Mouse (Mus musculus): ENCODE measurements around the gene Pdxdc1.
A peak's percentile ranks its signal among the peaks of the same experiment; 100 is the strongest.

Pdxdc1 gene

DNA sequence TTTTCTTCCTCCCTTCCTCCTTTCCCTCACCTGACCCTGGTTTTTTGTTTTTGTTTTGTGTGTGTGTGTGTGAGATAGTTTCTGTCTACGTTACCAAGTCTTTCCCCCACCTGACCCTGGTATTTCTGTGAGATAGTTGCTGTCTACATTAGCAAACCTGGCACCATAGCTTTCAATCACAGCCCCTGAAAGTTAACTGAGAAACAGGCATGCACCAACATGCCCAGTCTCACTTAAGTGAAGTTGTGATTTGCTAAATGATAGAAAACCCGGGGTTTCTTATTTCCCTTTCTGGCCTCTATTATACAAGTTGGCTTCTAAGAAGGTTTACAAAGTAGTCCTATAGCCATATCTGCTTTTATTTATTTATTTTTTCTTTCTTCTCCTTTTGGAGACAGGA lies 12.5 kb downstream of the Pdxdc1 start:
- DNase-seq (ENCODE audit: inconsistent age in 2 of 2, low spot score in 1 of 2) = no peak

DNA sequence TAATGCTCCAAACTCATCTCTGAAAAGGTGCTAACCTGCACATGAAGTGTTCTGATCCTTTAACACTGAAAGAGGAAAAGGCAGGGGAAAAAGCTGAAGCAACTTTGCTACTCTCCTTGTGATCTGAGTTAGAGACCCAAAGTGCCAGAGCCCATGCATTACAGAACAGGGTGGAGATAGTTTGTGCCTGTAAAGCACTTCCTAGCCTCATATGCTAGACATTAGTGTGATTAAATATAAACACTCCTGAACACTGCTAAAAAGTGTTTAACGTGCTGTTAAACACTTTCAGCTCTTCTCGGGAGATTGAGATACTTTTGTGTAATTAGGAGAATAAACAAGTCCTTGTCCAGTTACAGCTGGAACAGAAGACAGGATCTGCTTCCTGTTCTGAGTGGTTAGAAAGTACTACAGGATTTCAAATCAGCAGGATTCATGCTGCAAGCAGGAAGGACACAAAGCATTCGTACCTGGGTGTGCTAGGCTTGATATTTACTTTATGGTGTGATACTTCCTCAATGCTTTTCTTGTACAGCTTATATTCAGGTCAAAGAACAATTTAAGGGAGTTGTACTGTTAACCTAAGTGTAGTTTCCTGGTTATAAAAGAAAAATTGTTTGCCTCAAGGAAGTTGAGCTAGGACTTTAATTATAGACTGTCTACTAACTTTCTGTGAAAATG lies 19.7 kb downstream of the Pdxdc1 start:
- no peak for DNase-seq (ENCODE audit: inconsistent age in 2 of 2, low spot score in 1 of 2)

DNA sequence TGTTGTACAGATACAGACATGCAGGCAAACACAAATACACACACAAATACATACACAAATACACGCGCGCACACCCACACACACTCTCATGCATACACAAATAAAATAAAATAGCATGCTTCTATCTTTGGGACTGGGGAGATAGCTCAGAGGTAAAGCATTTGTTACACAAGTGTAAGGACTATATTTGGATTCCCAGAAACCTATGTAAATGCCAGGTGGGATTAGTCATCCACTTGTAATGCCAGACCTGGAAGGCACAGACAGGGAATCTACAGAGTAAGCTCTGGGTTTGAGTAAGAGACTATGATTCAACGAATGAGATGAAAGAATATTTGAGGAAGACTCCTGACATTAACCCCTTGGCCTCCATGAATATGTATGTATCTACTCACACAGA lies 27.4 kb downstream of the Pdxdc1 start:
- DNase-seq (ENCODE audit: inconsistent age in 2 of 2, low spot score in 1 of 2) = no peak

DNA sequence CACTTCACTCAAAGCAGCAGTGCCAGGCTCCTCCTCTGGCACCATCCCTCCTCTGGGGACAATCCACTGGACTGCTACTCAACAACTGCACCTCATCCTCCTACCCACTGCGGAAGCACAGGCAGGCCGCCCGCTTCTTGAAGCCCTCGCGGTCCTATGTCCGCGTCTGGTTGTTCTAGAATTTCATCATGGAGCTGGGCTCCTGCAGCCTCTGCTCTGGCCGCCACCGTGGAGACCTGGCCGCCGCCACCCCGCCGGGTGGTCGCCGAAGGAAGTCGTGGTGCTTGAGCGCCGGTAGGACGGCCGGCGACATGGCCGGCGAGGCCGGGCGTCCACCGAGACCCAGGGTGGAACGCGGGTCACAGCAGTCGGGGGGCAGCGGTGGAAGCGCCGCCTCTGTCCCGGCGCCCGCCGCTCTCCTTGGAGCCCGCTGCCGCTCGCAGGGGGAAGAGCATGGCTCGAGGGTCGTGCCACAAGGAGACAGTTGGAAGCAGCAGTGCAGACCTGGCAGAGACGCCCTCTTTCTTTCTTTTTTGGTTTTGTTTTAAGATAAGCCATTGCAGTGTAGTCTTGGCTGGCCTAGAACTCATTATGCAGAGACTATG lies 34.9 kb downstream of the Pdxdc1 start:
- DNase-seq (ENCODE audit: inconsistent age in 2 of 2, low spot score in 1 of 2) = peak; percentile 18 to 63

DNA sequence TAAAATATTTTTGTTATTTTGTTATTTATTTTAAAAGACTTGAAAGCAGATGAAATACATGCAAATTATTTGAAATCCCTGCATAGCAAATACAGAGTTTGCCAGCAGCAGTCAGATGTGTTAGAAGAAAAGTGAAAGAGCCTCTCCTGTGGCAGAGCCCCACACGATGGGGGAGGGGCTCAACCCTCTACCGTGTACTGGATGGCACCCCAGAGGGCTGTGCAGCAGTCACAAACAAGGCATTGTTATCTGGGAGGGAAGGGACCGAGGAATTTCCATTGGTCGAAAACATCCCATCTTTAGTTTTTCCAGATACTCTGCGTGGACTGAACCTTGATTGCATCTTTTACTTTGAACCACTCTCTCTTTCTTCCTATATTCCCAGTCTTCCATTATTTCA lies 35.5 kb downstream of the Pdxdc1 start:
- peak in 1 of 2 experiments; percentile 29 for DNase-seq (ENCODE audit: inconsistent age in 2 of 2, low spot score in 1 of 2)

DNA sequence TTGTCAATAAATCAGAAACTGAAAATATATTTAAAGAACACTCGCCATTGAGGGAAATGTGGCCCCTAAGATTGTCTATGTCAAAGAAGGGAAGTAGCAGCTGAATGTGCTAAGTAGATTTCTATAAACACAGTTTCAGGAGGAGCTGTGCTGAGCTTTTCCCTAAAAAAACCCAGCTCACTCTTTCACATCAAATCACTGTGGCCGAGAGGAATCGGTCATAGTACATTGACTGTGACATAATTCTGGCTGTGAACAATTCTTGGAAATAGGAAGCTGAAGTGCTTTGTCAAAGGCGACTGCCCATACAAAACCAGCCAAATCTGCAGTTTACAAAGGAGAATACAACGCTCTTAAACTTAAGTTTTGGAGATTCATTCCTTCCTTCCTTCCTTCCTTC lies 36.3 kb downstream of the Pdxdc1 start:
- no peak for DNase-seq (ENCODE audit: inconsistent age in 2 of 2, low spot score in 1 of 2)

DNA sequence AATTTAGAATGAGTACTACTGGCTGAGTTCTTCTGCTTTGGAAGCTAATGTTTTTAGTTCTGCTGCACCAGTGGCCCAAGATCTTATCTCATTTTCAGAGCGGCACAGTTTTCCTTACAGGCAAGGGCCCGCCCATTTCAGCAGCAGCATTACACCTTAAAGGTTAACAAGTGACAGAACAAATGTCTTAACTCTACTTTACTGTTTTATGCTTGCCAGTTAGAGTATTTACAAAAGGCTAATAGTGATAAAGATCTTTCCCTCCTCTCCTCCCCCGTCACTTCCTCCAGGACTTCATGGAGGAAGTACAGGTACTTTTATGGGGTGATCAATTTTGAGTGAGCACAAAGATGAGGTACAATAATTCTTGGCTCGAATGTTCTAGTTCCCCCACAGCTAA lies 36.9 kb downstream of the Pdxdc1 start:
- no peak for DNase-seq (ENCODE audit: inconsistent age in 2 of 2, low spot score in 1 of 2)

DNA sequence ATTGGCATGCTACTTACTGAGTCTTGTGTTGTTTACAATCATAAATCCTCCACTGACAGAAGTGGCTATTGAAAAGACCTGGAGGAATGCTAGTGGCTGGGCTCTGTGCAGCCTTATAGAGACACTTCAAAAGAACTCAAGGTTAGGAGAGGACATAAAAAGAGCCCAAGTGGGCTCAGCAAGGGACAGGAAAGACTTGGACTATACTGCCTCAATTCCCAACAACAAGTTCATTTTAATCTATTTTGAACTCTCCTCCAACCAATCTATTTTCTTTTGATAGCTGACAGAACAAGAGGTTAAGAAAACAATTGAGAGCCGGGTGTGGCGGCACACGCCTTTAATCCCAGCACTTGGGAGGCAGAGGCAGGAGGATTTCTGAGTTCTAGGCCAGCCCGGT lies 49.0 kb downstream of the Pdxdc1 start:
- no peak for DNase-seq (ENCODE audit: inconsistent age in 2 of 2, low spot score in 1 of 2)

DNA sequence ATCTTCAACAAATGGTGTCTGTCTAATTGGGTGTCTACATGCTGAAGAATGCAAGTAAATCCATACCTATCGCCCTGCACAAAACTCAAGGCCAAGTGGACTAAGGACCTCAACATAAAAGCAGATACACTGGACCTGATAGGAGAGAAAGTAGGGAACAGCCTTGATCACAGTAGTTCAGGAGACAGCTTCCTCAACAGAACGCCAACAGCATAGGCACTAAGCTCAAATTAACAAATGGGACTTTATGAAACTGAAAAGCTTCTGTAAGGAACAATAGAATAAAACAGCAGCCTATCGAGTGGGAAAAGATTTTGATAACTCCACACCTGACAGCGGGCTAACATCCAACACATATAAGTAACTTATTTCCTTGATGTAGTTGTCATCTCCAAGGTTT lies 51.5 kb downstream of the Pdxdc1 start:
- DNase-seq (ENCODE audit: inconsistent age in 2 of 2, low spot score in 1 of 2) = no peak

DNA sequence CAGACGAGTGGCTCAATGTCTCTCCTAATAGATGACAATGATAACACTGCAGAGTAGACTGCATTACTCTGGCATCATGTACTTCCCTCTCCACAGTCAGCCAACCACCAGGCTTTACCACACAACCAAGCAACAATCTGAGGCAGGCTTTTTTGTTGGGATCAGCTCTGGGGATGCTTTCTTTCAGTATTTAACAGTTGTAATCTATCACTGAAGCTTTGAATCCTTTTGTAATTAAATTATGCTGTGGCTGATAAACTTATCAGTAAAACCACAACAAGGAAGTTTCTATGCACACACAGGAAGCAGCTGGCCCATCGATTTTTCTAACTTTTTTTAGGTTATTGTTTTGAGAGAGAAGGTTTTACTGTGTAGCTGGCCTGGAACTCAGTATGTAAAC lies 54.6 kb downstream of the Pdxdc1 start:
- DNase-seq (ENCODE audit: inconsistent age in 2 of 2, low spot score in 1 of 2) = no peak

DNA sequence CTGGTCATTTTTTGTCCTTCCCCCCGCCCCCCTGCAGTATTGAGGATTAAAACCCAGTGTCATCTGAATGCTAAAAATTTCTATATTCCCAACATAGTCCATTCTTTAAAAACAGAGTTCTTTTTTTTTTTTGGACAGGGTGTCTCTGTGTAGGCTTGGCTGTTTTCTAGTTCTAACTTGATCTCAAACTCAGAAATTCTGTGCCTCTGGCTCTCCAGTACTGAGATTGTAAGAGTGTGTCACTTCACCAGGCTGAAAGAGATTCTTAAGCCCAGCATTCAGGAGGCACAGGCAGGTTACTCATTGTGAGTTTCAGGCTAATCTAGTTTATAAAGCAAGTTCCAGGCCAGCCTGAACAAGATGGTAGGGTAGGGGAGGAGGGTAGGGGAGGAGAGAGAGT lies 56.3 kb downstream of the Pdxdc1 start:
- DNase-seq (ENCODE audit: inconsistent age in 2 of 2, low spot score in 1 of 2) = no peak

DNA sequence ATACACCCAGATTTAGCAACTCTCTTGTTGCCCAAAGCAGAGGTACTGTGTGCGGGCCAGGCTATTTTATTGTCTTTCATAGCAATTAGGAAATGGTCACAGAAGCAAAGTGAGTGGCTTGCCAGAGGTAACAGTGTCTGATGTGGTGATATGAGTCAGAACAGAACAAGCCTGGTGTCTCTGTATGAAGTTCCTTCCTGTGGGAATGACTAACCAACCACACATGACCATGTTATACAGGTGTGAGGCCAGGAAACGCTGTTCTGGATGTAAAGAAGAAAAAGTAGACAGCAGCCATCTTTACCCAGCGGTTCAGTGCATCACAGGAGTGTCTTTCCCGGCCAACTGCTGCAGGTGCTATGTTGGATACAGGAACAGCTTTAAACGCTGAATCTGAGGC lies 57.9 kb downstream of the Pdxdc1 start:
- DNase-seq (ENCODE audit: inconsistent age in 2 of 2, low spot score in 1 of 2) = no peak

DNA sequence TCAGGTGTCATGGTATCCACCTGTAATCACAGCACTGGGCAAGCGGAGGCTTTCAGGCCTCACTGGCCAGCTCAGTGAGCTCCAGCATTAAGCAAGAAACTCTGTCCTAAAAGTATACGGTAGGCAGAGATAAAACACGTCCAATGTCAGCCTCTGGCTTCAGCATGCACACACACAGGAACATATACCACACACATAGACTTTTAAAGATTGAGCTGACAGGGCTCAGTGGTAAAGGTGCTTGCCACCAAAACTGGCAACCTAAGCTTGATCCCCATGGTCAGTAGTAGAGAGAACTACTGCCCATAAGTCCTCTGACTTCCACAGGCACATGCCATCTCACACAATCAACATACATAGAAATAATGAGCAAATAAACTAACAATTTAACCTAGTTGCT lies 62.0 kb downstream of the Pdxdc1 start:
- DNase-seq (ENCODE audit: inconsistent age in 2 of 2, low spot score in 1 of 2) = no peak

DNA sequence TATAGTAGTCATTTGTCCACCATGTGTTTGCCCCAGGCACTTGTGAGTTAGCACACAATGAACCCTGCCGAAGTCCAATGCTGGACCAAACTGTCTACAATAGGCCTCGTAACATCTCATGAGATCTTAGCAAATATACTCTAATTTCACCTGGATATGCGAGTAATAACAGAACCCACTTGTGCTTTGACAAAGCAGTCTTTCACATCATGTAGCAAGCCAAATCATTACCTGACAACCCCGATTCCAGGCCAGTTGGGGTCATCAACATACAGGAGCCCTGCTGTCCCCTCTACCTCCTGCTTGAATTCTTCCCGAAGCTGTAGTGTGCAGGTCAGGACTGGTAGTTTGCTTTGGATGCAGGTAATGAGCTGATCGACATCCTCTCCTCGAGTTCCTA lies 62.9 kb downstream of the Pdxdc1 start:
- DNase-seq (ENCODE audit: inconsistent age in 2 of 2, low spot score in 1 of 2) = no peak

DNA sequence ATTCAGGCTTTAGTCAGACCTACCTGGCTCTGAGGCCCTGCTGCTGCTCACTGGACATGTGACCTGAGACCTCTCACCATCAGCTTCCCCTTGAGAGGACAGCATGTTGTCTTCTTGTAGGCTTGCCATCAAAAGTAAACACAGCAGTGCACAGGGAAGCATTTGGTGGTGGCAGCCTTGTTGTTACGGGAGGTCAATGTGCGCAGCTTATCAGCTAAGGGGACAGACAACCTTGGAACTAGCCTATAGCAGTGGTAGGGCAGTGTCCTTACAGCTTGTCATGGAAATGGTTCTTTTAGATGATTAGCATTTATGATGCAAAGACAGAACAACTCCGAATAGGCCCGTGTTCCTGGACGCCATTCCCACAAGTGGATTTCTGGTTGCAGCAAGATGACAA lies 68.5 kb downstream of the Pdxdc1 start:
- no peak for DNase-seq (ENCODE audit: inconsistent age in 2 of 2, low spot score in 1 of 2)

DNA sequence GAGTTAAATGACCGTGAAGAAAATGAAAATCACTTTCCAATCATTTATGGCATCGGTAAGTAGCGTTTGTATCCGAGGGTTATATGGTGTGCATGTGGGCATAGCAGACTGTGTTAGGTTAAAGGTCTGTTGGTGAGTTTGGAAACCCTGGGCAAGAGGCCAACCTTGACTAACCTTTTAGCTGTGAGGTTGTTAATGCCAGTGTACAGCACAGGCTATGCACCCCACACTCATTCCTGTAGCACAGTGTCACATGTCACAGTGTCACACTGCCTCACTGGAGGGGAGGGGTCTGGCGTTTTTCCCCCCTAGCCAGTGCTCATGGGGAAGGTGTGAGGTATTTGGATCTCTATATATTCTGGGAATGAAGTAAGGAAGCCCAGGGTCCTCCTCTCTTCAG lies 71.3 kb downstream of the Pdxdc1 start:
- DNase-seq (ENCODE audit: inconsistent age in 2 of 2, low spot score in 1 of 2) = peak in 1 of 2 experiments; percentile 50

DNA sequence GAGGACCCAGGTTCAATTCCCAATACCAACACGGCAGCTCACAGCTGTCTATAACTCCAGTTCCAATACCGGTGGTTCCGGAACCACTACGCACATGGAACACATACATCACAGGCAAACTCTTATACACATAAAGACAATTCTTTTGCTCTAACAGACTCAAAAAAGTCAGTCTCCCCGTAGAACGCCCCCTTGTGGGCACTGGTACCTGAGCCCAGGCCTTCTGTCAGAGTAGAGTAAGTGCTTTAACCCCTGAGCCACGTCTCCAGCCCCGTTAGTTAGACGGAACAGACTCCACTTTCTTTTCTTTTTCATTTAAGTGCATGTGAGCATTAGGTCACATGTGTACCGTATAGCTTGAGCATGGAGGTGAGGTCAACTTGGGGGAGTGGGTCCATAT lies 72.5 kb downstream of the Pdxdc1 start:
- DNase-seq (ENCODE audit: inconsistent age in 2 of 2, low spot score in 1 of 2) = no peak

DNA sequence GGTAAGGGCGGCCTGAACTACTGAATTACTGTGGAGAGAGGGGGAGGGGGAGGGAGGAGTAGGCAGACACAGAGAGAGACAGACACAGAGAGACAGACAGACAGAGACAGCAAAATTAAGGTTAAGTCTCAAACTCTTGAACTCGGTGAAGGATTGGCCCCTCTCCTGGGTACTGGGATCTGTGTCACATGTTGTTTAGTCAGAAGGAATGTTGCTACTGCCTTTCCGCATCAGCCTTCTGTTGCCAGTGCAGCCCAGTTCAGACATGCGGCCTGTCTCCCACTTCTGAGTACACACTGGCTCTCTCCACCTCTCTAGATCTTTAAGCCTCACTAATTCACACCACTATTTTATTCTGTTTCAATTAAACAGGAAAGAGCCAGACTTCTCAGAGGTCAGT lies 76.4 kb downstream of the Pdxdc1 start:
- DNase-seq (ENCODE audit: inconsistent age in 2 of 2, low spot score in 1 of 2) = no peak

DNA sequence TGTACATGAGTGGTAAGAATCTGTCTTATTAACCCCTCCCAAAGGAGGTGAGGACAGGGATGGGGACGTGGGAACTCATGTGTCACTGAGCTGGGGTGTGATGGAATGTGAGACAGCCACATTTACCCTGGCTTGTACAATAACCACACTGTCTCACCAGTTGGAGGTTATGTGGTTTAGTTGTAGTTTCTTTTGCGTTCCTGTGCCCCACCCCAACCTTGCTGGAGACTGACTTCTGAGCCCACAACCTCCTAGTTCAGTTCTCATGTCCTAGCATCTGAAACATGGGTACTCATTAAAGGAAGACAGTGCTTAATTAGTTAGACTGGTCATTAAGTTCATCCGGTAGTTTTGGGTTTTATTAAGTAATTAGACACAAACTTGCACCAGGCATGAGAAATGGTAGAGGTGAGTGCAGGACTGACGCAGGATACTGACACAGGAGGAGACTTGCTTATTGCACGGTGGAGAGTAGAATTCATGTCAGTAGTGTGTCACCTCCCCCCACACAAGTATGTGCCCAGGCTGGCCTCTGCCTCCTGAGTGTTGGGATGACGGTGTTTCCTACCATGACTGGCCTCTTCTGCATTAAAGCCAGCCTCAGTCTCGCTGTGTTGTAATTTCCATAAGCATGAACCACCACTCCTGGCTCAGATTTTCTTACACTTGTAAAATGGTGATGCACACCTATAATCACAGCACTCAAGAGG lies 77.0 kb downstream of the Pdxdc1 start:
- no peak for DNase-seq (ENCODE audit: inconsistent age in 2 of 2, low spot score in 1 of 2)

DNA sequence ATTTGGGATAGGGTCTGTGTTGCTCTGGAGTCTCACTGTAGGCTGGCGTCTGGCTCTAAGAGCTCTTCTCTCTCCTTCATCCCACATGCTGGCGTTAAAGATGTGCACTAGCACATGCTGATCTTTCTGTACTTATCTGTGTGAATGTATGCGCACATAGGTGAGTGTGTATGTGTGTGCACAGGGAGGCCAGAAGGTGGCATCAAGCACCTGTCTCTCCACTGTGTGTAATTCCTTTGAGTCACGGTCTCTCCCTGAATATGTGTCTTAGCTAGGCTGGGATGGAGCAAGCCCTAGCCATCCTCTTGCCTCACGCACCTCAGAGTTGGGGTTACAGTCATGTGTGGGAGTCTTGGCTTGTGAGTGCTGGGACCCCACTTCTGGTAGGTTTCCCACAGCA lies 82.2 kb downstream of the Pdxdc1 start:
- DNase-seq (ENCODE audit: inconsistent age in 2 of 2, low spot score in 1 of 2) = no peak

DNA sequence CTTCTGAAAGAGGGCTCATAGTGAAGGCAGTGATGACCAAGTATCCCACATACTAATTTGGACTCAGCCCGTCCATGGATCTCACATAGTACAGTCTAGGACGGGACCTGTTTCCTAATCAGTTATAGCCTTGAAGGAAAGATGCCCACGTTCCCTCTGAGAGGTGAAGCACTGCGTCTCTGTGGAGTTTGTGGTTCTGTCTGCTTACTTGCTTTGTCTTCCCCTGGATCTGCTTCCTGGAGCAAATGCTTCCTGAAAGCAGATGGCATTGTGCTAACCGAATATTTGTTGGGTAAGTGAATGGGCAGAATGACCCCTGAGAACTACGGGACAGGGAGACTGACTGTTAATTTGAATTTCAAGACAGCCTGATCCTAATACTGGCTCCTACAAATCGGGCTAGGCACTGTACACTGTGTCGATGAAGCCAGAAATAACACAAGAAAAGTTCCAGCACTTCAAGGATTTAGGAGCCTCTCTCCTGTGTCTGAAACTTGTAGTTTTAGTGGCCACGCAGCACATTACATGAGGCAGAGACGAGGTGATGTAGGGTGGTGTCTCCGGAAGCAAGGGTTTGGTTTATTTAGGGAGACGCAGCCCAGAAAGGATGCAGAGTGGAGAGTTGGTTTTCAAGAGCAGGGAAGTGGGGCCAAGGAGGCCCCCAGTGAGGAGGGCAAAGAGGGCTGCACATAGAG lies 83.0 kb downstream of the Pdxdc1 start:
- DNase-seq (ENCODE audit: inconsistent age in 2 of 2, low spot score in 1 of 2) = no peak

DNA sequence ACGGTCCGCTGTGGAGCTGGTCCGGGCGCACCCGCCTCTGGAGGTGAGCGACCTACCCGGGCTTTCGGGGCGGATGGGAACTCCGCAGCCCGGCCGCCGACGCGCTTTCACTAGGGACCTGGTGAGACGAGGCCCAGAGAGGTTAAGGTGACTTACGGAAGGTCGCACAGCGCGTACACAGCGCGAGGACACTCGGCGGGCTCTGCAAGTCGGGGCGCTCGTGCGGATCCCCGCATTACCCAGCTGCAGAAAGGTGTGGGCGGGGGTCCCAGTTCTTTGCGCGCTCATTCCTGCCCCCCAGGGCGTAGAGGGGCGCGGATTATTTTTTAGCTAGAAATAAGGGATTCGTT lies 83.6 kb downstream of the Pdxdc1 start:
- no peak for DNase-seq (ENCODE audit: inconsistent age in 2 of 2, low spot score in 1 of 2)
